Mouse (Mus musculus) heart, postnatal 0 days (tissue): ENCODE measurements at regions not wholly inside any gene's neighbourhood (a gene's known extent, or its start where the extent isn't known, plus 50 kb on each side); places are given as distances from the start of the nearest gene placed in this dataset.

Source experiments
- CTCF ChIP-seq: IDR thresholded peaks from 2 replicates; pipeline ENCODE4 v1.5.1; 2016; ENCODE audit warnings: antibody characterized with exemption, control low read depth, low read depth
- EP300 ChIP-seq: IDR thresholded peaks from 2 replicates; pipeline ENCODE4 v1.6.1; 2016; ENCODE audit warnings: antibody characterized with exemption, low read depth

DNA sequence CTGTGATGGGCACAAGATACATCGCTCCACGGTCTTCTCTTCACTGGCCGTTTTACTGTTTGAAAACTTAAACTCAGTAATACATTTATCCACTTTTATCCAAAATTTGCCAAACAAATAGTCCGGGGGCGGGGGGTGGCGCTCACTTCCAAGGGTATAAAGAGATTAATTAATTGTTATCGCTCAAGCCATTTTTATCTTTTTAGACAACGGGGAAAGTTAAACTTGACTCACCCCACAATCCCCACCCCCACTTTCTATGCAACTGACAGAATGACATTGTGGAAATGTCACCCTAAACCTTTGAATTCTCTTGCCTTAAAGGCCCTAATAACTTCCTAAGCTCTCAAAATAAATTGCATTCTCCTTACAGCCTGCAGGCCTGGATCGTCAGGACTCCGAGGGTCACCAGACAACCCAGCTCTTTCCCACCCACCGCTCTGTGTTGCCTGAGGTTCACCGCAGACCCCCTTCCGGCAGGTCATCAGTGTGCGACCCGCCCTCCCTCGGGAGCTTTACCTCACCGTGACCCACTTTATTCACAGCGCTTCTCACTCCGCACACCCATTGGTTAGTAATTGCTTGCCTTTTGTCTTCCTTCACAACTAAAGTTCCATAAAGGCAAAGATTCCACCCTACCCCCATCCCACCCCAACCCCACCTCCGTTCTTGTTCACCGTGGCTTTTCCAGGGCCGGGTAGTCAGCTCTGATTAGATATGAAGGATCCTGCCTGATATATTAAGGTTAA is 93.0 kb upstream of the Hmcn1 start:
- TF ChIP-seq CTCF (no peak), EP300 (no peak)
